Mouse (Mus musculus) bone marrow, adult 2 months (tissue): ENCODE results near the gene Gm42906. TPM values are rescaled to one million over a fixed set of nuclear protein-coding genes. Genes with fewer than 3 reads are reported as not detected.

Experiments
- H3K27ac ChIP-seq: fragments of 200-500 bp; 2 replicates; pipeline ENCODE4 v1.5.1; 2012; ENCODE audit warnings: low read depth, mild to moderate bottlenecking, control low read depth, inconsistent platforms, low read length; ENCODE audit not compliant: control insufficient read depth, poor library complexity, insufficient read depth
- H3K4me1 ChIP-seq: fragments of 200-500 bp; 2 replicates; pipeline ENCODE4 v1.6.1; 2011; ENCODE audit warnings: low read length; ENCODE audit not compliant: control insufficient read depth, insufficient read depth
- H3K4me3 ChIP-seq: fragments of 200-500 bp; replicated peaks from 2 replicates; pipeline ENCODE3; 2011; ENCODE audit warnings: mild to moderate bottlenecking, low read depth, low read length, control low read depth; ENCODE audit not compliant: control insufficient read depth
- CTCF ChIP-seq: fragments of 200-500 bp; IDR thresholded peaks from 2 replicates; pipeline ENCODE4 v1.5.1; 2011; ENCODE audit warnings: low read length, control low read depth; ENCODE audit not compliant: control insufficient read depth, insufficient read depth
- POLR2A ChIP-seq: fragments of 200-500 bp; IDR thresholded peaks from 2 replicates; pipeline ENCODE4 v1.6.1; 2011; ENCODE audit warnings: low read depth, mild to moderate bottlenecking, control low read depth, low read length, borderline replicate concordance; ENCODE audit not compliant: control insufficient read depth
- WGBS: fragments of 180-500 bp; shearing (Covaris S2); methylation state at CpG from one replicate; pipeline ENCODE4 v1.1.7; 2018; 5-methylcytosine and 5-hydroxymethylcytosine counted together
- polyA plus RNA-seq: library from polyadenylated mRNA; stranded (reverse); fragments of >200 nt; gene quantifications from 2 replicates; pipeline ENCODE4 v1.2.4, GENCODE M21; 2011; ENCODE audit warnings: low replicate concordance; ENCODE audit not compliant: missing spikeins, insufficient read depth, insufficient read length

Gene Gm42906
- polyA plus RNA-seq, 1 experiment: not detected

GRCm38 (mm10) chr5:151416988-151417387 lies 11.0 kb downstream of the Gm42906 start:
- Histone ChIP-seq H3K4me3 (no peak overlapping the region), H3K27ac (no peak overlapping the region), H3K4me1 (no peaks in the 10 kb centered on the region)
- no peak for TF ChIP-seq CTCF
- TF ChIP-seq POLR2A: no peak
- 51% methylated on average over 1 of the region's 1 CpGs for WGBS

- no peaks in the 10 kb centered on the region for H3K4me1 ChIP-seq
- no peak overlapping the region for H3K27ac ChIP-seq
- no peak for TF ChIP-seq POLR2A
- TF ChIP-seq CTCF: no peak
- no peak overlapping the region for H3K4me3 ChIP-seq
- WGBS: 55% methylated on average over 3 of the region's 3 CpGs
Observed at GRCm38 (mm10) chr5:151413617-151414016, 14.3 kb downstream of the Gm42906 start.

DNA sequence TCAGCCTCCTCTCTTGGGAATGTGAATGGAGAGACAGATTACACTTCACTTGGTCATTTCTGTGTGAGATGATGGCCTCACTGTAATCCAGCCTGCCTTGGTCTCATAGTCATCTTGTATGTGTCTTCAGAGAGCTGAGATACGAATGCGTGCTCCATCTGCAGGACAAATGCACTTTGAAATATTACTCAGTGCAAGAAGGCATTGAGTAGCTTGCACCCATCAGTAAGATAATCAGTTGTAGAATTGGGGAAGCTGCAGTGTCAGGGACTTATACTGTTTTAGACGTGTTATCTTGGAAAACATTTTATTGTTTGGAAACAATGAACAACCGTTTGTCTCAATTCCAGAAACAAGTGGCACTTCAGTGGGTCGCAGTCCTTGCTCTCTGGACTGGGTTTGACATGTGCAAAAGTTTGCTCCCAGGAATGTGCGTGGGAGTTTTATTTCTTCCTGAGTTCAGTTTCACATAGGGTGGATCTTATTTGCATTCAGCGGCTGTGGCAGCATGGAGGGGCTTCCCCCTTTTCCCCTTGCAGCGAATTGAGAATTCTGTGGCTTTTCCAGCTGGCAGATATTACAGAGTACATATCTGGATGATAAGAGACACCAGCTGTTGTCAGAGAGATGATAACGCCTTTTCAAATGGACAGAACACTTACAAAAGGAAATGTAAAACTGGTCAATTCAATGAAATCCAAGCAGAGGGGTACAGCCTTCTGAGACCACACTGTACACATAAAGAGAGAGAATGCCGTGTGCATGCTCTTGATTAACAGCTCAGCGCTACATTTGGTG lies 15.1 kb downstream of the Gm42906 start:
- no peak for TF ChIP-seq POLR2A
- no peak for TF ChIP-seq CTCF
- WGBS: 45% methylated on average over 11 of the region's 11 CpGs
- no peaks in the 10 kb centered on the region for H3K4me1 ChIP-seq
- no peak overlapping the region for H3K4me3 ChIP-seq
- no peak overlapping the region for H3K27ac ChIP-seq

DNA sequence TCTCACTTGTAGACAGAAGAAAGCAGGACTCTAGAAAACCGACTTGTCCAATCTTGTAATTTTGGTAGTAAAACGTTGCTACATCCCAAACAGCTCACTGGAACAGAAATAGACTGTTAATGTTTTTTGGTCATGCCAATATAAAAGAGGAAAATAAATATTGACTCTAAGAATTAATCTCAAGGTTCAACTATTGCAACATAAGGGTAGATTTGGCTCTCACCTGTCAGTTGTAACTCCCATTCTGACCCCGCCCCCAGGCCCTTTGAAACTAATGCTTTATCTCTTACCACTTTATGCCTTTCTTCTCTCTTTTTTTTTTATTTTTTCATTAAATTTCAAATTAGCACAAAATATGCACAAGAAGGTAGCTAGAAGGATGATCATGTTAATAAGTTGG lies 18.0 kb downstream of the Gm42906 start:
- TF ChIP-seq POLR2A: no peak
- TF ChIP-seq CTCF: no peak
- 75% methylated on average over 3 of the region's 3 CpGs for WGBS
- H3K4me3 ChIP-seq: no peak overlapping the region
- H3K4me1 ChIP-seq: no peaks in the 10 kb centered on the region
- H3K27ac ChIP-seq: no peak overlapping the region

GRCm38 (mm10) chr5:151409282-151409681 lies 18.7 kb downstream of the Gm42906 start:
- TF ChIP-seq CTCF (no peak), POLR2A (no peak)
- Histone ChIP-seq H3K4me3 (no peak overlapping the region), H3K27ac (no peak overlapping the region), H3K4me1 (no peaks in the 10 kb centered on the region)
- WGBS: 68% methylated on average over 1 of the region's 1 CpGs

- no peak overlapping the region for H3K27ac ChIP-seq
- 79% methylated on average over 7 of the region's 7 CpGs for WGBS
Observed at GRCm38 (mm10) chr5:151408124-151408900, 19.7 kb downstream of the Gm42906 start.

GRCm38 (mm10) chr5:151407493-151407892 lies 20.5 kb downstream of the Gm42906 start:
- WGBS: 73% methylated on average over 3 of the region's 3 CpGs
- Histone ChIP-seq H3K4me3 (no peak overlapping the region), H3K4me1 (no peaks in the 10 kb centered on the region), H3K27ac (no peak overlapping the region)
- TF ChIP-seq POLR2A (no peak), CTCF (no peak)

More at GRCm38 (mm10) chr5:151408124-151408900, 19.7 kb downstream of the Gm42906 start:
- no peak overlapping the region for H3K4me3 ChIP-seq
- TF ChIP-seq POLR2A (no peak), CTCF (no peak)
- H3K4me1 ChIP-seq: no peaks in the 10 kb centered on the region

DNA sequence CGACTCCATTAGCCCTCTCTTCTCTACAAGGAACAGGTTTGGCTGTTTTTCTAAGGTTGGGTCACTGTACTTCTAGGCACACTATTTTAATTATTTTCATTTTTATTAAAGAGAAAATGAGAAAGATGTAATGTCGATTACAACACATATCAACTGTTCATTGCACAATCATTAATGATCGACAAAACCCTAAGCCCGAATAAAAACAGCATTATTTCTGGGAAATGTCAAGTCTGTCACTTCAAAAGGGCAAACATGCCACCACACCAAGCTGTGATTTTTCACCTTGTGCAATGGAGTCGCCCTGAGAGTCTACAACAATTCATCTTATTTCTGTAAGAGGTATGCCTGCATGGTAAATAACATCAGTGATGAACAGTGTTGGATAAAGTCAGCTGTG lies 21.7 kb downstream of the Gm42906 start:
- 73% methylated on average over 5 of the region's 5 CpGs for WGBS
- Histone ChIP-seq H3K27ac (no peak overlapping the region), H3K4me3 (no peak overlapping the region), H3K4me1 (no peaks in the 10 kb centered on the region)
- TF ChIP-seq CTCF (no peak), POLR2A (no peak)
